Mouse (Mus musculus) hindbrain, postnatal 0 days (tissue): Measurements from ENCODE around the gene Igsf9b. TPM values are rescaled to one million over a fixed set of nuclear protein-coding genes. Genes with fewer than 3 reads are reported as not detected.

Source experiments
- ATAC-seq: fragments of 200-750 bp; cut with Nextera tagmentation; 2 replicates; pipeline ENCODE4 v1.8.0; 2017; ENCODE audit warnings: mild to moderate bottlenecking, moderate TSS enrichment, moderate library complexity
- DNase-seq: peaks from one replicate; pipeline ENCODE4 v3.0.0-alpha.2; 2015; ENCODE audit warnings: low spot score
- H3K27ac ChIP-seq: fragments of 300-500 bp; sonication (generic); 2 replicates; pipeline ENCODE4 v1.5.1; 2014; ENCODE audit warnings: mild to moderate bottlenecking
- H3K27me3 ChIP-seq: fragments of 300-500 bp; sonication (generic); 2 replicates; pipeline ENCODE4 v1.6.1; 2014; ENCODE audit warnings: low read length, mixed read lengths; ENCODE audit not compliant: insufficient read depth
- H3K36me3 ChIP-seq: fragments of 300-500 bp; sonication (generic); 2 replicates; pipeline ENCODE4 v1.6.1; 2014; ENCODE audit warnings: low read length, mixed read lengths; ENCODE audit not compliant: insufficient read depth
- H3K4me1 ChIP-seq: fragments of 300-500 bp; sonication (generic); 2 replicates; pipeline ENCODE4 v1.6.1; 2014; ENCODE audit warnings: antibody characterized with exemption, low read length, mixed read lengths; ENCODE audit not compliant: insufficient read depth
- H3K4me2 ChIP-seq: fragments of 300-500 bp; sonication (generic); 2 replicates; pipeline ENCODE4 v1.6.1; 2014; ENCODE audit warnings: low read depth, mild to moderate bottlenecking, low read length, moderate library complexity, mixed read lengths
- H3K4me3 ChIP-seq: fragments of 300-500 bp; sonication (generic); 2 replicates; pipeline ENCODE4 v1.5.1; 2014; ENCODE audit warnings: low read length
- H3K9ac ChIP-seq: fragments of 300-500 bp; sonication (generic); replicated peaks from 2 replicates; pipeline ENCODE4 v1.6.1; 2014; ENCODE audit warnings: mild to moderate bottlenecking, low read length, moderate library complexity, mixed read lengths
- H3K9me3 ChIP-seq: fragments of 300-500 bp; sonication (generic); 2 replicates; pipeline ENCODE4 v1.6.1; 2016; ENCODE audit warnings: low read length, mixed read lengths
- CTCF ChIP-seq: IDR thresholded peaks from 2 replicates; pipeline ENCODE4 v1.5.1; 2016; ENCODE audit warnings: antibody characterized with exemption, control low read depth, low read depth
- WGBS: fragments of 180-500 bp; shearing (Covaris S2); extraction: QIAGEN DNeasy Blood & Tissue Kit; methylation state at CpG from one replicate; pipeline ENCODE4 v1.1.7; 2014; 5-methylcytosine and 5-hydroxymethylcytosine counted together
- polyA plus RNA-seq: library from polyadenylated mRNA; unstranded; fragments of >200 nt; fragmentation: Nextera tagmentation; extraction: Ambion mirVana; gene quantifications from 2 replicates; pipeline ENCODE4 v1.2.1, GENCODE M21; 2015
- total RNA-seq: library from RNA; depleted of rRNA; stranded (reverse); fragments of >200 nt; gene quantifications from 2 replicates; pipeline ENCODE4 v1.2.3, GENCODE M21; 2014

Igsf9b gene
- total and polyA plus RNA-seq, 2 experiments from 2014 or later, result 21.4 to 89.9 TPM

- no peaks in the 10 kb centered on the region for H3K9me3 ChIP-seq
- no peak for DNase-seq
- no peaks in the 10 kb centered on the region for H3K4me1 ChIP-seq
- no peak overlapping the region for H3K9ac ChIP-seq
- TF ChIP-seq CTCF, result no peak
- no peaks in the 10 kb centered on the region for H3K27me3 ChIP-seq
- H3K36me3 ChIP-seq, result no peaks in the 10 kb centered on the region
- no peak overlapping the region for H3K4me2 ChIP-seq
- H3K27ac ChIP-seq, result no peak overlapping the region
- 70% methylated on average over 5 of the region's 5 CpGs for whole genome bisulfite sequencing
- ATAC-seq, result no peak
- H3K4me3 ChIP-seq, result no peak overlapping the region
Observed at GRCm38 (mm10) chr9:27267878-27268277, 31.1 kb upstream of the Igsf9b start.

- WGBS, result 85% methylated on average over 4 of the region's 4 CpGs
- H3K9me3 ChIP-seq, result no peaks in the 10 kb centered on the region
- no peaks in the 10 kb centered on the region for H3K4me1 ChIP-seq
- no peak overlapping the region for H3K9ac ChIP-seq
- no peak overlapping the region for H3K27ac ChIP-seq
- no peak overlapping the region for H3K4me2 ChIP-seq
- ATAC-seq (no peak), DNase-seq (no peak)
- H3K36me3 ChIP-seq, result no peaks in the 10 kb centered on the region
- TF ChIP-seq CTCF, result no peak
- no peak overlapping the region for H3K4me3 ChIP-seq
- no peaks in the 10 kb centered on the region for H3K27me3 ChIP-seq
Observed at GRCm38 (mm10) chr9:27268493-27268892, 30.5 kb upstream of the Igsf9b start.

GRCm38 (mm10) chr9:27269322-27269721 lies 29.7 kb upstream of the Igsf9b start:
- Histone ChIP-seq H3K4me3 (no peak overlapping the region), H3K36me3 (no peaks in the 10 kb centered on the region), H3K27ac (no peak overlapping the region), H3K9me3 (no peaks in the 10 kb centered on the region), H3K27me3 (no peaks in the 10 kb centered on the region), H3K9ac (no peak overlapping the region), H3K4me2 (no peak overlapping the region), H3K4me1 (no peaks in the 10 kb centered on the region)
- WGBS, result 51% methylated on average over 4 of the region's 4 CpGs
- ATAC-seq, result no peak
- no peak for DNase-seq
- no peak for TF ChIP-seq CTCF

- no peak for ATAC-seq
- H3K9ac ChIP-seq, result no peak overlapping the region
- no peaks in the 10 kb centered on the region for H3K9me3 ChIP-seq
- no peak for TF ChIP-seq CTCF
- H3K27me3 ChIP-seq, result no peaks in the 10 kb centered on the region
- H3K4me1 ChIP-seq, result no peaks in the 10 kb centered on the region
- no peak for DNase-seq
- no peaks in the 10 kb centered on the region for H3K36me3 ChIP-seq
- H3K4me2 ChIP-seq, result no peak overlapping the region
- 87% methylated on average over 2 of the region's 2 CpGs for WGBS
- no peak overlapping the region for H3K4me3 ChIP-seq
- no peak overlapping the region for H3K27ac ChIP-seq
Observed at GRCm38 (mm10) chr9:27269904-27270303, 29.1 kb upstream of the Igsf9b start.

GRCm38 (mm10) chr9:27271899-27272298 lies 27.1 kb upstream of the Igsf9b start:
- H3K9me3 ChIP-seq, result no peaks in the 10 kb centered on the region
- H3K27ac ChIP-seq, result no peak overlapping the region
- no peaks in the 10 kb centered on the region for H3K36me3 ChIP-seq
- H3K4me1 ChIP-seq, result no peaks in the 10 kb centered on the region
- H3K4me3 ChIP-seq, result no peak overlapping the region
- ATAC-seq, result no peak
- no peak overlapping the region for H3K4me2 ChIP-seq
- 83% methylated on average over 2 of the region's 2 CpGs for WGBS
- no peaks in the 10 kb centered on the region for H3K27me3 ChIP-seq
- H3K9ac ChIP-seq, result no peak overlapping the region
- no peak for DNase-seq
- TF ChIP-seq CTCF, result no peak

- no peak for ATAC-seq
- H3K36me3 ChIP-seq, result no peaks in the 10 kb centered on the region
- no peak overlapping the region for H3K4me3 ChIP-seq
- no peak overlapping the region for H3K9ac ChIP-seq
- DNase-seq, result no peak
- H3K27ac ChIP-seq, result no peak overlapping the region
- no peaks in the 10 kb centered on the region for H3K9me3 ChIP-seq
- no peaks in the 10 kb centered on the region for H3K27me3 ChIP-seq
- no peak overlapping the region for H3K4me2 ChIP-seq
- TF ChIP-seq CTCF, result no peak
- H3K4me1 ChIP-seq, result no peaks in the 10 kb centered on the region
- 85% methylated on average over 1 of the region's 1 CpGs for WGBS
Observed at GRCm38 (mm10) chr9:27272858-27273257, 26.1 kb upstream of the Igsf9b start.

GRCm38 (mm10) chr9:27276282-27276839 lies 22.6 kb upstream of the Igsf9b start:
- no peaks in the 10 kb centered on the region for H3K4me1 ChIP-seq
- no peaks in the 10 kb centered on the region for H3K27me3 ChIP-seq
- DNase-seq (no peak), ATAC-seq (no peak)
- H3K9ac ChIP-seq, result no peak overlapping the region
- H3K27ac ChIP-seq, result no peak overlapping the region
- WGBS, result 71% methylated on average over 8 of the region's 8 CpGs
- H3K4me3 ChIP-seq, result no peak overlapping the region
- no peak for TF ChIP-seq CTCF
- H3K4me2 ChIP-seq, result no peak overlapping the region
- no peaks in the 10 kb centered on the region for H3K36me3 ChIP-seq
- no peaks in the 10 kb centered on the region for H3K9me3 ChIP-seq
